Mouse (Mus musculus): ENCODE results near the gene Fbxo36. TPM values are rescaled to one million over a fixed set of nuclear protein-coding genes. Genes with fewer than 3 reads are reported as not detected.

The Fbxo36 gene
- 9.4 and 11.3 TPM in 2 replicates for polyA plus RNA-seq (2014; fragmentation: Nextera tagmentation; extraction: Ambion mirVana)

DNA sequence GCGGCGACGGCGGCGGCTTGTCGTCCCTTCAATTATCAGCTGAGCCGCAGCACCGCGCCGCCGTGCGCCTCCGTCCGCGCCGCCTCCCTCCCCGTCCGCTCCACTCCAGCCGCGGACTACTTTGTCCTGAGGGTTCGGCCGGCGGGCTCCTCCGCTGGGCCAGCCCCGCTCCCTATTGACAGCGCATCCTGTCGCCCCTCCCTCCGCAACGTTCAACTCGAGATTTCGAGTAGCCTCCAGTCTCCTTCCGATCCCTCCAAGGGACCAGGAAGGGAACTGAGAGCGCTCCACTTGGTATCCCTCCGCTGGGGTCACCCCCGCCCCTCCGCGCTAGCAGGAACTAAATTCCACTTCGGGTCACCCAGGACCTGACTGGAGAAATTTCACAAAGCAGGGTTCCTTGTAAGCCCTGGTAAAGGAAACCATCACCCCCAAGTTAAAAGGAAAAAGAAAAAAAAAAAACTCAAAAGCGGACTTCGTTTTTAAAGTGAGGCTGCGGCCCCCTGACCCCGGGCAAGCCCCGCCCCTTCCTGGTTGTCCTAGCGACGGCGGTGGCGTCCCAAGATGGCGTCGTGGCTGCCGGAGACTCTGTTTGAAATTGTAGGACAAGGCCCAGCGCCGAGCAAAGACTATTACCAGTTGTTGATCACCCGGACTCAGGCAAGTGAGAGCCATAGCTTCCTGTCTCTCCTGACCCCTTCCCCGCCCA lies at the start of gene Fbxo36:
Gene Fbxo36, plus strand, starts transcription at position 533 of the 709 bp plus-strand sequence.
- TF ChIP-seq CTCF (IDR thresholded peaks at IDR 0.05; ENCODE audit: low read depth): no peak
- WGBS: under 1% methylated on average over 54 of the region's 54 CpGs
- Histone ChIP-seq H3K4me2 (peak within 1 kb of the TSS; percentile 69), H3K9ac (peak within 1 kb of the TSS; percentile 96), H3K27me3 (ENCODE audit: insufficient read depth, low read length) (no peaks in the 10 kb centered on the region), H3K4me3 (ENCODE audit: low read depth, low read length) (peak within 1 kb of the TSS; percentile 86), H3K36me3 (ENCODE audit: insufficient read depth) (no peaks in the 10 kb centered on the region), H3K27ac (ENCODE audit: low read depth) (peak within 1 kb of the TSS; percentile 99), H3K4me1 (ENCODE audit: insufficient read depth) (no peaks in the 10 kb centered on the region), H3K9me3 (ENCODE audit: low read depth, low read length) (no peaks in the 10 kb centered on the region)
- ATAC-seq (ENCODE audit: insufficient read depth) (peak; percentile 92), DNase-seq (peak; percentile 97)

DNA sequence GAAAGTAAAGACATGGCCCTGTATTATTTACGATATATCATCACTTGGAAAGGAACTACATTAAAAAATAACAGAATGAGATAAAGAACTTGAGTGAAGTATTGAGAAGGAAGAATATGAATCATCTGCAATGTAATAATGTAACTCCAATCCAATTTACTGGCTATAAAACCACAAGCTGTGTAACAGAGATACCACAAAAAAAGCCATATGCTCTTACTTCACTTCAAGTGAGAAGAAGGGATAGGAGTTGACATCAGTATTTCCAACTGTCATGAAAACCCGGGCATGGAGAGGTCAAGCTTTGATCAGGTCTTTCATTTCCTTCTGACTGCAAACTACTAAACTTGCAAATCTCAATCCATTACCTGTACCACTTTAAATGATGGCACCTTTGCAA lies 48.2 kb upstream of the Fbxo36 start:
- 92% methylated on average over 2 of the region's 2 CpGs for WGBS
- no peak overlapping the region for H3K4me3 ChIP-seq (ENCODE audit: low read depth, low read length)
- no peak overlapping the region for H3K9ac ChIP-seq
- H3K4me1 ChIP-seq (ENCODE audit: insufficient read depth): no peaks in the 10 kb centered on the region
- TF ChIP-seq CTCF (IDR thresholded peaks at IDR 0.05; ENCODE audit: low read depth): no peak
- no peak overlapping the region for H3K4me2 ChIP-seq
- H3K9me3 ChIP-seq (ENCODE audit: low read depth, low read length): no peaks in the 10 kb centered on the region
- no peak for ATAC-seq (ENCODE audit: insufficient read depth)
- peaks cover 57% of the 10 kb centered on the region for H3K36me3 ChIP-seq (ENCODE audit: insufficient read depth)
- no peak for DNase-seq
- no peak overlapping the region for H3K27ac ChIP-seq (ENCODE audit: low read depth)
- no peaks in the 10 kb centered on the region for H3K27me3 ChIP-seq (ENCODE audit: insufficient read depth, low read length)

GRCm38 (mm10) chr1:84795335-84795734 lies 44.3 kb upstream of the Fbxo36 start:
- Histone ChIP-seq H3K9me3 (ENCODE audit: low read depth, low read length) (no peaks in the 10 kb centered on the region), H3K27ac (ENCODE audit: low read depth) (no peak overlapping the region), H3K4me3 (ENCODE audit: low read depth, low read length) (no peak overlapping the region), H3K27me3 (ENCODE audit: insufficient read depth, low read length) (no peaks in the 10 kb centered on the region), H3K36me3 (ENCODE audit: insufficient read depth) (peaks cover 34% of the 10 kb centered on the region), H3K4me1 (ENCODE audit: insufficient read depth) (no peaks in the 10 kb centered on the region), H3K4me2 (no peak overlapping the region), H3K9ac (no peak overlapping the region)
- TF ChIP-seq CTCF (IDR thresholded peaks at IDR 0.05; ENCODE audit: low read depth): no peak
- 89% methylated on average over 7 of the region's 7 CpGs for WGBS
- no peak for ATAC-seq (ENCODE audit: insufficient read depth)
- DNase-seq: no peak

- Histone ChIP-seq H3K4me3 (ENCODE audit: low read depth, low read length) (no peak overlapping the region), H3K36me3 (ENCODE audit: insufficient read depth) (peaks cover 2% of the 10 kb centered on the region; the same call in 1 of the 2 replicates), H3K4me2 (no peak overlapping the region), H3K27me3 (ENCODE audit: insufficient read depth, low read length) (no peaks in the 10 kb centered on the region), H3K9ac (no peak overlapping the region), H3K4me1 (ENCODE audit: insufficient read depth) (no peaks in the 10 kb centered on the region), H3K27ac (ENCODE audit: low read depth) (no peak overlapping the region), H3K9me3 (ENCODE audit: low read depth, low read length) (no peaks in the 10 kb centered on the region)
- no peak for ATAC-seq (ENCODE audit: insufficient read depth)
- DNase-seq: no peak
- no peak for TF ChIP-seq CTCF (IDR thresholded peaks at IDR 0.05; ENCODE audit: low read depth)
These were observed 40.5 kb upstream of the Fbxo36 start for GRCm38 (mm10) chr1:84799166-84799565.

DNA sequence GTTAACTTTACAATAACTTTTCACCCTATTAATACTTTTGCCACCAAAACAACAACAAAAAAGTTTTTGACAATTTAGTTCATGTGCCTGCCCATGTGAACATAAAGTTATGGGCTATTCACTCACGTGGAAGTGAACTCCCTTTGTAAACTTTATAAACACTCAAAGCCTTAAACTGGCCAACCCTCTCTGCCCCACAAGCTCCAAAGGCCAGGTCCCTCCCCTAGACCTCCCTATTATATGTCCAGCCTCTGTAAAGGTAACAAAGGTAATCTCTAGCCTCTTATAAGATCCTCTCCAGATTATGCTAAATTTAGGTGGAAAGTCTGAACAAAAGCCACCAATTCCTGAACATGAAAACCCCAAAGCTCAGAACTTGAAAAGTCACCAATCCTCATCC lies 35.9 kb upstream of the Fbxo36 start:
- no peak for TF ChIP-seq CTCF (IDR thresholded peaks at IDR 0.05; ENCODE audit: low read depth)
- no peak for DNase-seq
- no peaks in the 10 kb centered on the region for H3K27me3 ChIP-seq (ENCODE audit: insufficient read depth, low read length)

DNA sequence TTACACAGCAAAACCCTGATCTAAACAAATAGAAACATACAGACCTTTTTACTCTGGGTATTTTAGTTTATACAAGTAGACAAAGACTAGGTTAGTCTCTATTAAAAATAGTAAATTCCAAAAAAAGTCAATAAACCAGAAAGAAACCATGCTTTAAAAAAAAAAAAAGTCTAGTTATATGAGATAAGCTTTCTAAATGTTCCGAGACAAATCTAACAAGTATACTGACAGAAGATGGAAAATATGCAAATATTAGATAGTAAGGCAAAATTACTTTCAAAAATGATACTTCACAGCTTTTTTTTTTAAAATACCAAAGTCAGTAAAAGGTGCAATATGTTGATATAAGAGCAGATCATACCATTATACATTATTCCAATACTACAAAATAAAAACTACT lies 22.0 kb upstream of the Fbxo36 start:
- Histone ChIP-seq H3K4me1 (ENCODE audit: insufficient read depth) (no peaks in the 10 kb centered on the region), H3K27me3 (ENCODE audit: insufficient read depth, low read length) (no peaks in the 10 kb centered on the region), H3K36me3 (ENCODE audit: insufficient read depth) (peaks cover 21% of the 10 kb centered on the region; the same call in 1 of the 2 replicates), H3K27ac (ENCODE audit: low read depth) (no peak overlapping the region), H3K4me2 (no peak overlapping the region), H3K9me3 (ENCODE audit: low read depth, low read length) (no peaks in the 10 kb centered on the region), H3K9ac (no peak overlapping the region), H3K4me3 (ENCODE audit: low read depth, low read length) (no peak overlapping the region)
- 86% methylated on average over 1 of the region's 1 CpGs for WGBS
- DNase-seq (no peak), ATAC-seq (ENCODE audit: insufficient read depth) (no peak)
- TF ChIP-seq CTCF (IDR thresholded peaks at IDR 0.05; ENCODE audit: low read depth): no peak

More for the DNA sequence above, 35.9 kb upstream of the Fbxo36 start:
- Histone ChIP-seq H3K27ac (ENCODE audit: low read depth) (no peak overlapping the region), H3K4me2 (no peak overlapping the region), H3K9me3 (ENCODE audit: low read depth, low read length) (no peaks in the 10 kb centered on the region), H3K4me3 (ENCODE audit: low read depth, low read length) (no peak overlapping the region), H3K9ac (no peak overlapping the region), H3K36me3 (ENCODE audit: insufficient read depth) (no peaks in the 10 kb centered on the region), H3K4me1 (ENCODE audit: insufficient read depth) (no peaks in the 10 kb centered on the region)
- ATAC-seq (ENCODE audit: insufficient read depth): no peak
- 38% methylated on average over 1 of the region's 1 CpGs for WGBS

GRCm38 (mm10) chr1:84825091-84825490 lies 14.6 kb upstream of the Fbxo36 start:
- no peak for TF ChIP-seq CTCF (IDR thresholded peaks at IDR 0.05; ENCODE audit: low read depth)
- no peak for ATAC-seq (ENCODE audit: insufficient read depth)
- no peaks in the 10 kb centered on the region for H3K4me1 ChIP-seq (ENCODE audit: insufficient read depth)
- no peaks in the 10 kb centered on the region for H3K27me3 ChIP-seq (ENCODE audit: insufficient read depth, low read length)
- no peak overlapping the region for H3K9ac ChIP-seq
- H3K27ac ChIP-seq (ENCODE audit: low read depth): no peak overlapping the region
- no peaks in the 10 kb centered on the region for H3K9me3 ChIP-seq (ENCODE audit: low read depth, low read length)
- H3K4me2 ChIP-seq: no peak overlapping the region
- DNase-seq: no peak
- peaks cover 26% of the 10 kb centered on the region for H3K36me3 ChIP-seq (ENCODE audit: insufficient read depth)
- no peak overlapping the region for H3K4me3 ChIP-seq (ENCODE audit: low read depth, low read length)
- 50% methylated on average over 2 of the region's 2 CpGs for WGBS

Data from lung, embryonic 14.5 days (tissue).